Mouse (Mus musculus) C2C12 (cell line): ENCODE data around the gene Uqcc1. TPM values are rescaled to one million over a fixed set of nuclear protein-coding genes. Genes with fewer than 3 reads are reported as not detected.

Experiments used
- H3K27me3 ChIP-seq: one replicate; pipeline ENCODE4 v1.6.1; 2011; ENCODE audit not compliant: control insufficient read depth, insufficient read depth, insufficient read length
- H3K36me3 ChIP-seq: one replicate; pipeline ENCODE4 v1.6.1; 2011; ENCODE audit not compliant: control insufficient read depth, insufficient read depth
- H3K4me3 ChIP-seq: one replicate; pipeline ENCODE4 v1.5.1; 2011; ENCODE audit warnings: mild to moderate bottlenecking, control low read depth; ENCODE audit not compliant: poor library complexity, insufficient read depth, severe bottlenecking
- H3K79me2 ChIP-seq: one replicate; pipeline ENCODE4 v1.6.1; 2011; ENCODE audit not compliant: control insufficient read depth, insufficient read depth
- H3K79me3 ChIP-seq: one replicate; pipeline ENCODE4 v1.6.1; 2011; ENCODE audit warnings: low read depth, control low read depth
- H3ac ChIP-seq: one replicate; pipeline ENCODE3; 2011; ENCODE audit warnings: low read depth; ENCODE audit not compliant: control insufficient read depth, insufficient read length
- CEBPB ChIP-seq: IDR thresholded peaks from one replicate; pipeline ENCODE4 v1.6.1; 2011; ENCODE audit warnings: low read depth, mild to moderate bottlenecking, control low read depth, moderate library complexity
- CTCF ChIP-seq: IDR thresholded peaks from one replicate; pipeline ENCODE4 v1.5.1; 2011; ENCODE audit not compliant: control insufficient read depth, insufficient read depth, insufficient read length
- FOSL1 ChIP-seq: IDR thresholded peaks from one replicate; pipeline ENCODE4 v1.8.0; 2011; ENCODE audit warnings: mild to moderate bottlenecking, low read length; ENCODE audit not compliant: poor library complexity, insufficient read depth, severe bottlenecking
- MAX ChIP-seq: IDR thresholded peaks from one replicate; pipeline ENCODE4 v1.6.1; 2011; ENCODE audit warnings: mild to moderate bottlenecking, control low read depth
- MYOD1 ChIP-seq: IDR thresholded peaks from one replicate; pipeline ENCODE4 v1.6.1; 2011; ENCODE audit warnings: low read depth; ENCODE audit not compliant: control insufficient read depth, insufficient read length
- MYOG ChIP-seq: IDR thresholded peaks from one replicate; pipeline ENCODE4 v1.6.1; 2011; ENCODE audit not compliant: control insufficient read depth, insufficient read length; ENCODE audit errors: extremely low read depth
- USF1 ChIP-seq: IDR thresholded peaks from one replicate; pipeline ENCODE4 v1.6.1; 2011; ENCODE audit warnings: low read depth, mild to moderate bottlenecking, control low read depth, moderate library complexity
- polyA plus RNA-seq: library from polyadenylated mRNA; unstranded; fragments of >200 nt; fragmentation: generic; extraction: Trizol; gene quantifications from one replicate; pipeline ENCODE4 v1.2.1, GENCODE M21; 2012; ENCODE audit warnings: missing spikeins

Gene Uqcc1
- polyA plus RNA-seq, 1 experiment, result 47.6 TPM

- Histone ChIP-seq H3K79me3 (no peaks in the 10 kb centered on the region), H3K27me3 (no peaks in the 10 kb centered on the region), H3K4me3 (no peak overlapping the region), H3K36me3 (peaks cover 41% of the 10 kb centered on the region), H3K79me2 (peaks cover 6% of the 10 kb centered on the region), H3ac (no peak overlapping the region)
- TF ChIP-seq MYOG (no peak), FOSL1 (no peak), USF1 (no peak), CTCF (no peak), CEBPB (no peak), MYOD1 (no peak), MAX (no peak)
Measured at GRCm38 (mm10) chr2:155872930-155873507, 57.1 kb downstream of the Uqcc1 start.

DNA sequence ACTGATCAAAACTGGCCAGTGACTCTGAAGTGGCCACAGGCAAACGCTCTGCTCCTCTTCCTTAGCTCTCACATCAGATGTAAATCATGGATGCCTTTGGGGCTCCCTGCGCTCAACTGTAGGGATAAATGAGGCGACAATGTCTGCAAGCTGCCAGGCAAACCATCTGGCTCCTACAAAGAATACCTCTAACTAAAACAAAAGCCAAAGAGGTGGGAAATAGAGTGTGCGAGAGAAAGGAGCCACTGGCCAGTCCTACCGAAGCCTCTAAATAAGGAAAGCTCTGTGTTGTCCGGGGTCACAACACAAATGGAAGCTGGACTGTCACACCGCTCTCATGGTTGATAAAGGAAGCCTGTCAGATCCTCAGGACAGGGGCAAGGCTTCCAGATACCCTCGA lies 57.6 kb downstream of the Uqcc1 start:
- Histone ChIP-seq H3K27me3 (no peaks in the 10 kb centered on the region), H3K4me3 (no peak overlapping the region), H3K36me3 (peaks cover 36% of the 10 kb centered on the region)

DNA sequence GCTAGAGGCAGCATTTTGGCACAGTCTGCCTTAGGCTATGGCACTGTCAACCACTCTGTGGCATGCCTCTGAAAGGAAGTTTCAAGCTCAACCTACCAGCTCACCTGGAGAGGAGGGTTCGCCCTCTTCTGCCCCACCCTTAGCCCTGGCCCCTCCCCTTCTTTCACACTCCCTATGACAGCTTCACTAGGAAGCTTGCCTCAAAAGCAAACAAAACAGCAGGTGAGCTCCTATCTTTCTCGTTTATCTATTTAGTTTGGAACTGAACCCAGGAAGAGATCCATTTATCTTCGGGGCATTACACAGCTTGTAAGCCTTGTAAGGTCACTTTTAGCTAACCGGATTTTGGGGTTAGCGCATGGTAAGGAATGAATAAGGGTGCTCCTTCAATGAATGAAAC lies 60.3 kb downstream of the Uqcc1 start:
- no peaks in the 10 kb centered on the region for H3K79me2 ChIP-seq
- TF ChIP-seq FOSL1 (no peak), MYOD1 (no peak)
- H3K27me3 ChIP-seq, result no peaks in the 10 kb centered on the region
- H3K79me3 ChIP-seq, result no peaks in the 10 kb centered on the region
- H3K36me3 ChIP-seq, result peaks cover 14% of the 10 kb centered on the region
- H3ac ChIP-seq, result no peak overlapping the region
- H3K4me3 ChIP-seq, result no peak overlapping the region

More for the DNA sequence above, 57.6 kb downstream of the Uqcc1 start:
- no peak overlapping the region for H3ac ChIP-seq
- H3K79me3 ChIP-seq, result no peaks in the 10 kb centered on the region
- peaks cover under 1% of the 10 kb centered on the region for H3K79me2 ChIP-seq
- no peak for TF ChIP-seq MYOD1
- TF ChIP-seq FOSL1, result no peak
- TF ChIP-seq USF1, result no peak
- no peak for TF ChIP-seq CTCF
- TF ChIP-seq MYOG, result no peak
- TF ChIP-seq CEBPB, result no peak
- TF ChIP-seq MAX, result no peak

DNA sequence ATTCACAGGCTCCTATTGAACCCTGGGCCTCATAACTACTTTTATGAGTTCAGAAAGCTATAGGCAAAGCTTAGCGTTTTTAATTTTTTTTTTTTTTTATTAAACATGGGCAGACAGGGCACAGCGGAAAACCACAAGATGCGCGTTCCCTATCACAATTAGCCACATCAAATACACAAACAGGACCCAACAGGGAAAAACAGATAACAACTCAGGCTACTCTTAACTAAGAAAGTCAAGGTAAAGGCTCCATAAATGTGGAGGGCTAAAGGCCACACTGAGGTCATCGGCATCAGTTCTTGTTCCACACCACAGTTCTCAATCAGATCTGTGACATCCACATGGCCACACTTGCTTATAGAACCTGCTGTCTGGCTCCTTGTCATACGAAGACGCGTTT lies 61.8 kb downstream of the Uqcc1 start:
- Histone ChIP-seq H3K79me2 (no peaks in the 10 kb centered on the region), H3K27me3 (no peaks in the 10 kb centered on the region), H3K36me3 (no peaks in the 10 kb centered on the region), H3ac (no peak overlapping the region), H3K4me3 (no peak overlapping the region), H3K79me3 (no peaks in the 10 kb centered on the region)
- TF ChIP-seq MYOD1 (no peak), MYOG (no peak), CEBPB (no peak), MAX (no peak), CTCF (no peak), FOSL1 (no peak), USF1 (no peak)

DNA sequence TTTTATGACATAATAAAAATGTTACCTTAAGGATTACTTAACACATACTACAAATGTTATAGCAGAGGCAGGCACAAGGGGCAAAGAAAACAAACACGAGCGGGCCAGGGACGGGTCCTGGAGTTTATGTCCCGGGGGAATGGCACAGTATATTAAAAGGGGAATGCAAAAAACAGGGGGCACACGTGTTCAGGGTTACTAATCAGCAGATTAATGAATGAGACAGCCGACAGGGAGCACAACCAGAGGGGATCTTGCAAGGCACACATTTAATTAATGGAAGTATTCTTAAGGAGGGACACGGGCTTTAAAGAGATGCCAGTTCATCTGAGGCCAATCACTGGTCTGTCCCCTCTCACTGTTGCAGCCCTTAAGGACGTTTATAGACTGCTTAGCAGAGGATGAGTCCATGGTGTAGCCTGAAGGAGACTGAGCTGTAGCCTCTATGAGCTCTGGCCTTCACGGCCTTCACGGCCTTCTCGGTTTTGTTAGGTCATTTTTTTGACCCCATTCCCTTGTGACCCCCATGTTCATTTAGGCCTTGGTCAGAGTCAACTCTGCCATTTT lies 66.7 kb downstream of the Uqcc1 start:
- no peak overlapping the region for H3K4me3 ChIP-seq
- H3K36me3 ChIP-seq, result peaks cover 10% of the 10 kb centered on the region
- H3K79me2 ChIP-seq, result no peaks in the 10 kb centered on the region
- no peak for TF ChIP-seq CTCF
- TF ChIP-seq CEBPB, result no peak
- no peak for TF ChIP-seq MAX
- no peak for TF ChIP-seq MYOG
- no peak for TF ChIP-seq MYOD1
- no peak for TF ChIP-seq USF1
- no peak for TF ChIP-seq FOSL1
- no peak overlapping the region for H3ac ChIP-seq
- H3K27me3 ChIP-seq, result no peaks in the 10 kb centered on the region
- H3K79me3 ChIP-seq, result no peaks in the 10 kb centered on the region

DNA sequence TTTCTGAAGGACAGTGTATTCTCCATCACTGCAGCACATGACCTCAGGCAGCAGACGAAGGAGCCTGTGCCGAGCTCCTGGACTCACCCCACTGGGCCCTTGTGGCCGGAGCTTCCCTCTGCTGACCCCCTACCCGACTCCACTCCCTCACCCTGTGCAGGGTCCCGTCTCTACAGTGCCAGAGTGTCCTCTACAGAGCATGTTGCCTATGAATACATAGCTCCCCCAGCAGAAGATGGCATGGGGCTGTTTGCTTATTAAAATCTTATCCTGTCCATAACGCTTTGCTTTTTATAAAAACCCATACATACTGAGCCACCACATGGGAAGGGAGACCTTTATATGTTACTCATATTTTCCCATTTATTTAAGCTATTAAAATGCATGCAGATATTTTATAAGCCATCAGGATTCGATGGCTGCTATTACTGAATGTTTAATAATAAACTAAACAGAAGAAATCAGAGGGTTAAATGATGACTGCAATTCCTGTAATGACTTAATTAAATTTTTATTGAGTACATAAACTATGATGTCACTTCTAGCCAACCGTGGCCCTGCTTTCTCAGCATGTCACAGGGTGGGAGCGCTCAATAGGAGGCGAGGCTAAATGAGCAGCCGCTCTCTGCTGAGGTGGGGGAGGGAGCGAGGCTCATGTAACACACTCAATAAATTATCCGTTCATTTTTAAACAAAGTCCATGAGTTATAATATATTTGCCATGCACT lies 67.4 kb downstream of the Uqcc1 start:
- H3K27me3 ChIP-seq, result no peaks in the 10 kb centered on the region
- H3ac ChIP-seq, result no peak overlapping the region
- no peak for TF ChIP-seq FOSL1
- no peak for TF ChIP-seq CTCF
- TF ChIP-seq MYOG, result no peak
- TF ChIP-seq USF1, result no peak
- no peak for TF ChIP-seq MYOD1
- TF ChIP-seq MAX, result no peak
- peaks cover 10% of the 10 kb centered on the region for H3K36me3 ChIP-seq
- H3K79me3 ChIP-seq, result no peaks in the 10 kb centered on the region
- no peak overlapping the region for H3K4me3 ChIP-seq
- no peaks in the 10 kb centered on the region for H3K79me2 ChIP-seq
